Mouse (Mus musculus) E14TG2a.4 (cell line): Measurements from ENCODE around the gene Sufu.

Source experiments
- CTCF ChIP-seq: conservative IDR thresholded peaks from 2 replicates; pipeline ENCODE4 v1.5.1; 2014; ENCODE audit warnings: low read length
- NANOG ChIP-seq: IDR thresholded peaks from 2 replicates; pipeline ENCODE4 v1.6.1; 2014; ENCODE audit warnings: borderline replicate concordance, low read length, mixed read lengths

DNA sequence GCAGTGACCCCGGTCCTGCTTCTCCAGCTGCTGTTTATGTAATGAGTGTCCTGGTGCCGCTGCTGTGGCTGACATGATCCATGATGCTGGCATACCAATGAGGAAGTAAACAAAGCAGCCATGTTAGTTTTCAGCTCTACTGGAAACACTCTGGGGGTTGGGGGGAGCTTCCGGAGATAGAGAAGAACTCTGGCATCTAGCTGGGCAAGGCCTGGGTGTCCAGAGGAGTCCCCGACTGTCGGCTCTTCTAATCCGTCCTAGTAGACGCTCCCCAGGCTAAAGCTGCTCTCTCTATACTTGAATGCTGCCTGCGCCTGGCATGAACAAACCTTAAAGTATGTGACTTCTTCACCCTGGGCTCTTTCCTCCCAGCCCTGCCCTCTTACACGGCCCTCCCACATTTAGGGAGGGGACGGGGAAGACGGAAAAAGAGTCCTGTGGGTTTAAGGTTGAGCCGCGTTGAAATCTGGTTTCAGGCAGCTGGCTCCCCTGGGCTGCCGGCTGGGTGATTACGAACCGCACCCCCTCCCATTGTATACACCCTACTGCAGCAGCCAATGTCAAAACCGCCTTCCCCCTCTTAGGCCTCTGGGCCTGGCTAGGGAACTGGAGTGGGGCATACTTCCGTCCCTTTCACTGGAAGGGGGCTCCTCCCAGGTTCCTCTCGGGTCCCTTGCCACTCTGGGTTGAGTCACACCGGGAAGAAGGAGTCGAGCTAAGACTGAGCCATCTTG, 106.8 kb downstream of the Sufu start:
- TF ChIP-seq CTCF (no peak), NANOG (no peak)
